Mouse (Mus musculus) cerebellum, adult 2 months (tissue): ENCODE results near the gene Pdxk. TPM values are rescaled to one million over a fixed set of nuclear protein-coding genes. Genes with fewer than 3 reads are reported as not detected.

Experiments used
- DNase-seq, 2 experiments: peaks; one replicate each; pipeline ENCODE4 v3.0.0; 2021
- H3K27ac ChIP-seq: fragments of 200-500 bp; 2 replicates; pipeline ENCODE4 v1.5.1; 2012; ENCODE audit warnings: low read length, control low read depth, inconsistent platforms; ENCODE audit not compliant: insufficient read depth
- H3K27me3 ChIP-seq: fragments of 200-500 bp; 2 replicates; pipeline ENCODE4 v1.6.1; 2012; ENCODE audit warnings: inconsistent platforms, mild to moderate bottlenecking, low read length, moderate library complexity; ENCODE audit not compliant: control insufficient read depth, insufficient read depth
- H3K4me1 ChIP-seq: fragments of 200-500 bp; 2 replicates; pipeline ENCODE4 v1.6.1; 2011; ENCODE audit warnings: low read length; ENCODE audit not compliant: control insufficient read depth, insufficient read depth
- H3K4me3 ChIP-seq: fragments of 200-500 bp; replicated peaks from 2 replicates; pipeline ENCODE3; 2011; ENCODE audit warnings: mild to moderate bottlenecking, low read depth, low read length, control low read depth; ENCODE audit not compliant: insufficient read depth
- CTCF ChIP-seq: fragments of 200-500 bp; IDR thresholded peaks from 2 replicates; pipeline ENCODE4 v1.5.1; 2011; ENCODE audit warnings: low read depth, mild to moderate bottlenecking, control low read depth, low read length, moderate library complexity, borderline replicate concordance; ENCODE audit not compliant: insufficient read depth
- POLR2A ChIP-seq: fragments of 200-500 bp; IDR thresholded peaks from 2 replicates; pipeline ENCODE4 v1.6.1; 2011; ENCODE audit warnings: low read length, control low read depth, borderline replicate concordance; ENCODE audit not compliant: insufficient read depth
- WGBS: fragments of 180-500 bp; shearing (Covaris S2); methylation state at CpG from one replicate; pipeline ENCODE4 v1.1.7; 2018; 5-methylcytosine and 5-hydroxymethylcytosine counted together
- polyA plus RNA-seq: library from polyadenylated mRNA; depleted of rRNA; stranded (reverse); fragments of >200 nt; gene quantifications from 2 replicates; pipeline ENCODE4 v1.2.3, GENCODE M21; 2012

The Pdxk gene
- polyA plus RNA-seq, 1 experiment: 82.0 TPM

- Histone ChIP-seq H3K27me3 (no peaks in the 10 kb centered on the region), H3K4me1 (peaks cover 10% of the 10 kb centered on the region), H3K4me3 (no peak overlapping the region), H3K27ac (no peak overlapping the region)
- DNase-seq: no peak
- 84% methylated on average over 7 of the region's 7 CpGs for WGBS
- TF ChIP-seq CTCF: no peak
- TF ChIP-seq POLR2A: no peak
Measured at GRCm38 (mm10) chr10:78439990-78440389, 24.8 kb downstream of the Pdxk start.

- 54% methylated on average over 5 of the region's 5 CpGs for WGBS
- no peak for DNase-seq
- no peak for TF ChIP-seq POLR2A
- peak; percentile 38 for TF ChIP-seq CTCF
- no peak overlapping the region for H3K4me3 ChIP-seq
- no peak overlapping the region for H3K27ac ChIP-seq
- H3K27me3 ChIP-seq: no peaks in the 10 kb centered on the region
- peaks cover 10% of the 10 kb centered on the region for H3K4me1 ChIP-seq
Measured at GRCm38 (mm10) chr10:78439550-78439949, 25.2 kb downstream of the Pdxk start.

- DNase-seq: peak; percentile 75 to 87
Measured at GRCm38 (mm10) chr10:78438094-78438493, 26.7 kb downstream of the Pdxk start.

GRCm38 (mm10) chr10:78432853-78433252 lies 31.9 kb downstream of the Pdxk start:
- WGBS: 69% methylated on average over 3 of the region's 3 CpGs
- no peak for DNase-seq
- Histone ChIP-seq H3K4me3 (no peak overlapping the region), H3K27me3 (no peaks in the 10 kb centered on the region), H3K27ac (no peak overlapping the region), H3K4me1 (peaks cover under 1% of the 10 kb centered on the region; the same call in 1 of the 2 replicates)
- TF ChIP-seq POLR2A (no peak), CTCF (no peak)

More at GRCm38 (mm10) chr10:78438094-78438493, 26.7 kb downstream of the Pdxk start:
- 12% methylated on average over 5 of the region's 5 CpGs for WGBS
- Histone ChIP-seq H3K4me3 (no peak overlapping the region), H3K27me3 (no peaks in the 10 kb centered on the region), H3K4me1 (peaks cover 10% of the 10 kb centered on the region), H3K27ac (no peak overlapping the region)
- TF ChIP-seq POLR2A (no peak), CTCF (peak; percentile 92)

- TF ChIP-seq CTCF (no peak), POLR2A (no peak)
- Histone ChIP-seq H3K27me3 (no peaks in the 10 kb centered on the region), H3K4me3 (no peak overlapping the region), H3K4me1 (peaks cover 4% of the 10 kb centered on the region), H3K27ac (no peak overlapping the region)
- WGBS: 89% methylated on average over 2 of the region's 2 CpGs
- DNase-seq: no peak
Measured at GRCm38 (mm10) chr10:78429776-78430175, 35.0 kb downstream of the Pdxk start.

- TF ChIP-seq POLR2A (no peak), CTCF (no peak)
- Histone ChIP-seq H3K27ac (no peak overlapping the region), H3K27me3 (no peaks in the 10 kb centered on the region), H3K4me3 (no peak overlapping the region), H3K4me1 (peaks cover 4% of the 10 kb centered on the region)
- no peak for DNase-seq
- WGBS: 92% methylated on average over 5 of the region's 5 CpGs
Measured at GRCm38 (mm10) chr10:78429180-78429579, 35.6 kb downstream of the Pdxk start.

- H3K27me3 ChIP-seq: no peaks in the 10 kb centered on the region
- H3K4me1 ChIP-seq: peaks cover 4% of the 10 kb centered on the region
- H3K4me3 ChIP-seq: no peak overlapping the region
- WGBS: 91% methylated on average over 11 of the region's 11 CpGs
- TF ChIP-seq CTCF: no peak
- TF ChIP-seq POLR2A: no peak
- H3K27ac ChIP-seq: no peak overlapping the region
- DNase-seq: no peak
Measured at GRCm38 (mm10) chr10:78428070-78428469, 36.7 kb downstream of the Pdxk start.

GRCm38 (mm10) chr10:78426117-78426735 lies 38.5 kb downstream of the Pdxk start:
- WGBS: 46% methylated on average over 6 of the region's 6 CpGs
- peaks cover 4% of the 10 kb centered on the region for H3K4me1 ChIP-seq
- DNase-seq: peak in 1 of 2 experiments; percentile 34
- H3K4me3 ChIP-seq: peak overlapping the region; percentile 87
- H3K27ac ChIP-seq: peak overlapping the region; percentile 69
- TF ChIP-seq CTCF (no peak), POLR2A (no peak)
- H3K27me3 ChIP-seq: no peaks in the 10 kb centered on the region
